ENCODE assay signal across 8 mouse cellular contexts in genomic region chr11:110398553-110399239, GRCm38 (mm10). TPM values are rescaled to one million over a fixed set of nuclear protein-coding genes. Genes with fewer than 3 reads are reported as not detected.
A peak's percentile ranks its signal among the peaks of the same experiment; 100 is the strongest.
DNase-seq lines count a peak whose midpoint lies in the region; ATAC-seq and TF ChIP-seq lines count a peak whose summit lies in the region.

TSS of gene Map2k6 (plus strand) at chr11:110399122.

- no peaks in the 10 kb centered on the region for H3K27me3 ChIP-seq in Patski
- H3K27me3 ChIP-seq in hindbrain, embryonic 10.5 days (ENCODE audit: insufficient read depth, poor library complexity, severe bottlenecking): peaks cover 19% of the 10 kb centered on the region
- H3K27me3 ChIP-seq in lung, embryonic 16.5 days (ENCODE audit: control insufficient read depth, insufficient read depth, low read depth, low read length): no peaks in the 10 kb centered on the region
- H3K27me3 ChIP-seq in thymus, adult 2 months (ENCODE audit: control insufficient read depth, insufficient read depth, low read length): no peaks in the 10 kb centered on the region

- peak; percentile 28 for DNase-seq in Patski (ENCODE audit: low read depth, low spot score)
- DNase-seq in cerebellum, postnatal 10 days: peak; percentile 85 to 91
- peak; percentile 89 to 94 for DNase-seq in frontal cortex, adult 2 months (ENCODE audit: extremely low spot score in 1 of 2, low spot score in 1 of 2)
- peak; percentile 81 for DNase-seq in hindbrain, embryonic 10.5 days (ENCODE audit: low spot score)
- DNase-seq in layer of hippocampus, adult 9-11 months: peak; percentile 91
- DNase-seq in ovary, adult 18-20 months (ENCODE audit: low spot score): peak; percentile 61
- peak; percentile 87 for DNase-seq in thymus, adult 2 months

- POLR2A ChIA-PET in Patski (lab: Charles Lee): no interaction called here

- peak within 1 kb of the TSS; percentile 71 for H3K4me3 ChIP-seq in hindbrain, embryonic 10.5 days
- peak within 1 kb of the TSS; percentile 56 for H3K4me3 ChIP-seq in lung, embryonic 16.5 days (ENCODE audit: low read length)
- peak within 1 kb of the TSS; percentile 69 for H3K4me3 ChIP-seq in thymus, adult 2 months (ENCODE audit: control insufficient read depth, insufficient read depth, low read length)

- in situ Hi-C loops in Patski (cut with MboI; ENCODE audit: low pct_unique_long_range_greater_than_20kb): no loop called here

- peak within 1 kb of the TSS; percentile 88 for H3K27ac ChIP-seq in hindbrain, embryonic 10.5 days
- peak within 1 kb of the TSS; percentile 6; the same call in 1 of the 2 replicates for H3K27ac ChIP-seq in lung, embryonic 16.5 days (ENCODE audit: low read length)
- H3K27ac ChIP-seq in thymus, adult 2 months (ENCODE audit: control insufficient read depth, insufficient read depth, low read length): peak within 1 kb of the TSS; percentile 32

- CTCF ChIA-PET in Patski (lab: Charles Lee): interaction anchor here (1.4 kb wide), 1 partner anchor 11 kb away, joined by 6 read pairs; no protein-coding TSS in a partner anchor

- TF ChIP-seq CTCF in Patski (IDR thresholded peaks at IDR 0.05): no peak
- TF ChIP-seq CTCF in thymus, adult 2 months (IDR thresholded peaks at IDR 0.05; ENCODE audit: borderline replicate concordance, control insufficient read depth, extremely low read depth, insufficient read depth, low read length, poor library complexity): no peak

- ATAC-seq in Patski: peak; percentile 99
- peak; percentile 97 for ATAC-seq in lung, embryonic 16.5 days (ENCODE audit: low read depth)

- no peaks in the 10 kb centered on the region for H3K9me3 ChIP-seq in hindbrain, embryonic 10.5 days
- no peaks in the 10 kb centered on the region for H3K9me3 ChIP-seq in lung, embryonic 16.5 days (ENCODE audit: control insufficient read depth, low read length)

- no peaks in the 10 kb centered on the region for H3K36me3 ChIP-seq in hindbrain, embryonic 10.5 days
- no peaks in the 10 kb centered on the region for H3K36me3 ChIP-seq in lung, embryonic 16.5 days (ENCODE audit: control insufficient read depth, insufficient read depth, low read length)
- H3K36me3 ChIP-seq in thymus, adult 2 months (ENCODE audit: control insufficient read depth, insufficient read depth, low read length): no peaks in the 10 kb centered on the region

- H3K4me2 ChIP-seq in lung, embryonic 16.5 days (ENCODE audit: low read depth, low read length): peak within 1 kb of the TSS; percentile 69

- 0 out of 2 replicates have a peak, but pooled peaks have one; percentile 28 for TF ChIP-seq POLR2A in thymus, adult 2 months (IDR thresholded peaks at IDR 0.05; ENCODE audit: control insufficient read depth, extremely low read depth, insufficient read depth, low read length, poor library complexity)

- H3K9ac ChIP-seq in lung, embryonic 16.5 days (ENCODE audit: low read length): peak within 1 kb of the TSS; percentile 59

- H3K4me1 ChIP-seq in hindbrain, embryonic 10.5 days (replicated peaks): peaks cover 51% of the 10 kb centered on the region
- peaks cover 13% of the 10 kb centered on the region for H3K4me1 ChIP-seq in lung, embryonic 16.5 days (replicated peaks; ENCODE audit: control insufficient read depth, insufficient read depth, low read length)
- H3K4me1 ChIP-seq in thymus, adult 2 months (replicated peaks; ENCODE audit: control insufficient read depth, insufficient read depth, low read length): 0 out of 2 replicates have a peak, but pooled peaks cover 2% of the 10 kb centered on the region

- WGBS in hindbrain, embryonic 10.5 days: 10% methylated on average over 20 of the region's 20 CpGs
- WGBS in lung, embryonic 16.5 days: 7% methylated on average over 20 of the region's 20 CpGs
- WGBS in thymus, adult 2 months: 11% methylated on average over 20 of the region's 20 CpGs

RNA-seq across cellular contexts. Expression of gene Map2k6, which starts in this region (rescaled TPM):
- 14.3 TPM for polyA plus RNA-seq in Patski (2021)
- 10.7 TPM in 2 replicates for polyA plus RNA-seq in frontal cortex, adult 2 months (2012; rRNA removed)
- 30.5 and 31.8 TPM in 2 replicates for polyA plus RNA-seq in hindbrain, embryonic 10.5 days (2016; fragmentation: Nextera tagmentation; extraction: Ambion mirVana)
- polyA plus RNA-seq in lung, embryonic 16.5 days (2015; fragmentation: Nextera tagmentation; extraction: Ambion mirVana): 16.8 and 17.6 TPM in 2 replicates
- 6.7 and 8.1 TPM in 2 replicates for polyA plus RNA-seq in thymus, adult 2 months (2012; rRNA removed)

Comparison
In these comparisons a context has a peak if more than half of its experiments do, and no peak if none do; other contexts are left out.
1. Peak in every context shown above with its lines: DNase-seq, ATAC-seq, H3K4me3 ChIP-seq and H3K27ac ChIP-seq.
2. DNase-seq: peak in every context shown above with its lines; median percentile 92 in frontal cortex, adult 2 months; 91 in layer of hippocampus, adult 9-11 months; 88 in cerebellum, postnatal 10 days; 87 in thymus, adult 2 months; 81 in hindbrain, embryonic 10.5 days; 61 in ovary, adult 18-20 months; 28 in Patski.
3. H3K27ac ChIP-seq: peak in every context shown above with its lines; median percentile 88 in hindbrain, embryonic 10.5 days; 32 in thymus, adult 2 months; 6 in lung, embryonic 16.5 days.